In the genomic region with DNA sequence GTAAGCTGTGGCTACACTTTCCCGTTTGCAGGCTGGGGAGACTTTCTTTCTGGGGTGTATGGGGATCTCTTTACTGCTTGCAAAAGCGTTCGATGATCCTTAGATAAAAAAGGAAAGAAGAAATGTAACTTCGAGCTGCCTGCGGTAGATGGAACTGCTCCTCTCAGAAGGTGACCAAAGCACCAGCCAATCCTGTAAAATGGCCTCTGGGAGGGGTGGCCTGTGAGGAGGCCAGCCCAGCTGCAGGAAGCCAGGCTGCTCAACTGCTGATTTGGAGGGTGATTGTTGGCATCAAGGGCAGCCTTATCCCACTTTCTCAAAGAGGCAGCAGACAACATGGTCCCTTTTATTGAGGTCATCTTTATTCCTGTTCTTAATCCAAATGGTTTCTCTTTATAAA, we compare ENCODE assay signal across 23 mouse cellular contexts.
"Had no signal": no experiment of that assay in that cellular context is flagged by ENCODE, and none has a peak within 500 bp of the region (broad histone marks: within the 10 kb centered on the region; RNA-seq: fewer than 3 reads in every experiment).

No protein-coding gene starts in this region.

- H3K36me3 ChIP-seq: heart, embryonic 12.5 days; hindbrain, embryonic 10.5 days; hindbrain, embryonic 12.5 days; intestine, embryonic 15.5 days; limb, embryonic 12.5 days had no signal

- H3K27ac ChIP-seq: gastrocnemius, adult 2 months; hindbrain, embryonic 10.5 days; hindbrain, embryonic 12.5 days; hindbrain, embryonic 14.5 days; intestine, embryonic 15.5 days; layer of hippocampus, adult 2 months; left cerebral cortex, adult 2 months; limb, embryonic 12.5 days had no signal

- H3K9ac ChIP-seq: heart, embryonic 12.5 days; hindbrain, embryonic 12.5 days; hindbrain, embryonic 14.5 days; intestine, embryonic 15.5 days; limb, embryonic 12.5 days had no signal

- H3K4me2 ChIP-seq: heart, embryonic 12.5 days; hindbrain, embryonic 12.5 days; hindbrain, embryonic 14.5 days; intestine, embryonic 15.5 days; limb, embryonic 12.5 days; liver, embryonic 11.5 days had no signal

- ATAC-seq: forebrain, embryonic 16.5 days; inflammation-experienced regulatory T-cells, adult 6 months; intestine, embryonic 15.5 days; intestine, postnatal 0 days had no signal

- H3K9me3 ChIP-seq: heart, embryonic 12.5 days; hindbrain, embryonic 10.5 days; hindbrain, embryonic 12.5 days; intestine, embryonic 15.5 days; limb, embryonic 12.5 days had no signal

- H3K4me1 ChIP-seq: hindbrain, embryonic 10.5 days; hindbrain, embryonic 12.5 days; intestine, embryonic 15.5 days had no signal

- H3K4me3 ChIP-seq: gastrocnemius, adult 2 months; heart, embryonic 12.5 days; hindbrain, embryonic 10.5 days; hindbrain, embryonic 12.5 days; intestine, embryonic 15.5 days; layer of hippocampus, adult 2 months; left cerebral cortex, adult 2 months; limb, embryonic 12.5 days had no signal

- H3K27me3 ChIP-seq: heart, embryonic 12.5 days; hindbrain, embryonic 12.5 days; intestine, embryonic 15.5 days; limb, embryonic 12.5 days had no signal

- DNase-seq: gastrocnemius, adult 2 months; gastrocnemius, postnatal 10 days; gastrocnemius, postnatal 25 days; heart, adult 18-20 months; heart, postnatal 10 days; kidney, adult 18-20 months; kidney, adult 8-10 months; kidney, postnatal 10 days; kidney, postnatal 25 days; left cerebral cortex, postnatal 4 days; liver had no signal
